Mouse (Mus musculus): ENCODE results near the gene Pole2. TPM values are rescaled to one million over a fixed set of nuclear protein-coding genes. Genes with fewer than 3 reads are reported as not detected.
A peak's percentile ranks its signal among the peaks of the same experiment; 100 is the strongest.
"Not testable (repeated sequence)": the region's sequence is repeated elsewhere in the genome, so short reads cannot be mapped to it uniquely, and the experiment has no call there.

The Pole2 gene
- polyA plus RNA-seq, 1 experiment from 2014 or later: 15.3 TPM

- ATAC-seq (ENCODE audit: low read depth): peak; percentile 95
- H3K27ac ChIP-seq (ENCODE audit: low read length): peak within 1 kb of the TSS; percentile 97
- peaks cover 19% of the 10 kb centered on the region for H3K4me1 ChIP-seq (ENCODE audit: control insufficient read depth, low read depth, low read length)
- H3K27me3 ChIP-seq (ENCODE audit: control insufficient read depth, insufficient read depth, low read depth, low read length); H3K9me3 ChIP-seq (replicated peaks; ENCODE audit: control insufficient read depth, low read length): not testable (repeated sequence)
- peak within 1 kb of the TSS; percentile 84 for H3K4me2 ChIP-seq (ENCODE audit: low read depth, low read length)
- peak within 1 kb of the TSS; percentile 88 for H3K9ac ChIP-seq (ENCODE audit: low read depth, low read length)
- under 1% methylated on average over 56 of the region's 68 CpGs for whole genome bisulfite sequencing (ENCODE audit: insufficient replicate concordance)
- peaks cover 12% of the 10 kb centered on the region for H3K36me3 ChIP-seq (ENCODE audit: control insufficient read depth, insufficient read depth)
- H3K4me3 ChIP-seq (ENCODE audit: low read depth, low read length): peak within 1 kb of the TSS; percentile 81
These were observed 69.0 kb downstream of the Pole2 start, which contains the start of gene Rps29 for GRCm38 (mm10) chr12:69158765-69159577. Gene Rps29, minus strand, starts transcription at chr12:69159186.

GRCm38 (mm10) chr12:69158366-69158764, 69.6 kb downstream of the Pole2 start:
- no peak for ATAC-seq (ENCODE audit: low read depth)
- under 1% methylated on average over 19 of the region's 19 CpGs for WGBS (ENCODE audit: insufficient replicate concordance)
- H3K9ac ChIP-seq (ENCODE audit: low read depth, low read length): peak overlapping the region; percentile 88
- H3K4me2 ChIP-seq (ENCODE audit: low read depth, low read length): peak overlapping the region; percentile 84
- H3K27me3 ChIP-seq (ENCODE audit: control insufficient read depth, insufficient read depth, low read depth, low read length): no peaks in the 10 kb centered on the region
- peak overlapping the region; percentile 97 for H3K27ac ChIP-seq (ENCODE audit: low read length)
- peaks cover 12% of the 10 kb centered on the region for H3K36me3 ChIP-seq (ENCODE audit: control insufficient read depth, insufficient read depth)
- peak overlapping the region; percentile 81 for H3K4me3 ChIP-seq (ENCODE audit: low read depth, low read length)
- H3K9me3 ChIP-seq (replicated peaks; ENCODE audit: control insufficient read depth, low read length): no peaks in the 10 kb centered on the region
- peaks cover 19% of the 10 kb centered on the region for H3K4me1 ChIP-seq (ENCODE audit: control insufficient read depth, low read depth, low read length)

GRCm38 (mm10) chr12:69157107-69157506, 70.9 kb downstream of the Pole2 start:
- Histone ChIP-seq H3K9me3 (replicated peaks; ENCODE audit: control insufficient read depth, low read length) (no peaks in the 10 kb centered on the region), H3K4me2 (ENCODE audit: low read depth, low read length) (peak overlapping the region; percentile 84), H3K4me3 (ENCODE audit: low read depth, low read length) (peak overlapping the region; percentile 81), H3K4me1 (ENCODE audit: control insufficient read depth, low read depth, low read length) (peaks cover 19% of the 10 kb centered on the region), H3K27me3 (ENCODE audit: control insufficient read depth, insufficient read depth, low read depth, low read length) (no peaks in the 10 kb centered on the region), H3K36me3 (ENCODE audit: control insufficient read depth, insufficient read depth) (peaks cover 12% of the 10 kb centered on the region), H3K9ac (ENCODE audit: low read depth, low read length) (peak overlapping the region; percentile 88; the same call in 1 of the 2 replicates), H3K27ac (ENCODE audit: low read length) (peak overlapping the region; percentile 71)
- WGBS (ENCODE audit: insufficient replicate concordance): 57% methylated on average over 2 of the region's 2 CpGs
- no peak for ATAC-seq (ENCODE audit: low read depth)

DNA sequence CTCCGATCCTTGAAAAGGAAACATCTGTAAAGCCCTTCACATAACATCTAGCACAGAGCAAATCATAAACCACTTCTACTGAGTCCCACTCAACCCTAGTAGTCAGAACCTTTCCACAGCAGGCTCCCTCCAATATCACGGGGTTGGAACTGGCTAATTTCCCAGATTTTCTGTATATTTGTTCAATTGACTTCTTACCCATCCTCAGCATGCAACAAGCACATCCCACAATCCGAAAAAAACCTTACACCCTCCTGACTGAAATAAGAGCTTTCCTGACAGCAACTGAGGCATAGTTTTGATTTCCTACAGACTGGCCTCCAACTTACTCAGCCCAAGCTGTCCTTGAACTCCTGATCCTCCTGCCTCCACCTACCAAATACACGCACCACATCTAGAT, 71.6 kb downstream of the Pole2 start:
- H3K27me3 ChIP-seq (ENCODE audit: control insufficient read depth, insufficient read depth, low read depth, low read length): no peaks in the 10 kb centered on the region
- H3K4me1 ChIP-seq (ENCODE audit: control insufficient read depth, low read depth, low read length): peaks cover 19% of the 10 kb centered on the region
- peak overlapping the region; percentile 71 for H3K27ac ChIP-seq (ENCODE audit: low read length)
- H3K9ac ChIP-seq (ENCODE audit: low read depth, low read length): no peak overlapping the region
- no peaks in the 10 kb centered on the region for H3K9me3 ChIP-seq (replicated peaks; ENCODE audit: control insufficient read depth, low read length)
- no peak overlapping the region for H3K4me2 ChIP-seq (ENCODE audit: low read depth, low read length)
- WGBS (ENCODE audit: insufficient replicate concordance): 64% methylated on average over 4 of the region's 4 CpGs
- no peak for ATAC-seq (ENCODE audit: low read depth)
- no peak overlapping the region for H3K4me3 ChIP-seq (ENCODE audit: low read depth, low read length)
- H3K36me3 ChIP-seq (ENCODE audit: control insufficient read depth, insufficient read depth): peaks cover 12% of the 10 kb centered on the region

DNA sequence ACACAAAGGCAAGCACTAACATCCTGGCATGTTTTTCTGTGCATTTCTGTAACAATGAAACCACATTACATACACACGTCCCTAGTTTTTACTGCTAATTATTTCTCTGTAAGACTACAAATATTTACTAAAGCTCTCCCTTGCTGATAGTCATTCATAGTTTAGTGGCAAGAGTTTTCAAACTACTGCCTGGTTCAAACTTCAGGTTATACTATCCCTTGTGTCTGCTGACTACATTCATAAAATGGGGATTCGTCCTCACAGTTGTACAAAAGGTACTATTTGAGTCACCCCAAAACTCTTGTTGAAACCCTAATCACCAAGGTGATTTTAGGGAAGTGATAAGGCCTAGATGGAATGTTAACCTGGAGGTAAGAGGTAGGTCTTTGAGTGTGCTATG, 72.1 kb downstream of the Pole2 start:
- WGBS (ENCODE audit: insufficient replicate concordance): 55% methylated on average over 2 of the region's 2 CpGs
- Histone ChIP-seq H3K36me3 (ENCODE audit: control insufficient read depth, insufficient read depth) (peaks cover 12% of the 10 kb centered on the region), H3K27ac (ENCODE audit: low read length) (no peak overlapping the region), H3K27me3 (ENCODE audit: control insufficient read depth, insufficient read depth, low read depth, low read length) (no peaks in the 10 kb centered on the region), H3K9me3 (replicated peaks; ENCODE audit: control insufficient read depth, low read length) (no peaks in the 10 kb centered on the region), H3K4me3 (ENCODE audit: low read depth, low read length) (no peak overlapping the region), H3K4me1 (ENCODE audit: control insufficient read depth, low read depth, low read length) (peaks cover 19% of the 10 kb centered on the region), H3K9ac (ENCODE audit: low read depth, low read length) (no peak overlapping the region), H3K4me2 (ENCODE audit: low read depth, low read length) (no peak overlapping the region)
- no peak for ATAC-seq (ENCODE audit: low read depth)

Small RNA genes within 50 kb of the gene (microRNA-seq; reads per million reads assigned to microRNA genes)
- not detected for gene Gm47287
- gene Gm47295: not detected

Other genes starting within 250 kb of the Pole2 start
- gene Rps29, start 69.0 kb downstream of the Pole2 start, polyA plus RNA-seq (2015; fragmentation: Nextera tagmentation; extraction: Ambion mirVana): 948 and 1,117 TPM in 2 replicates
- gene Lrr1, start 59.4 kb downstream of the Pole2 start, polyA plus RNA-seq (2015; fragmentation: Nextera tagmentation; extraction: Ambion mirVana): 14.1 and 18.5 TPM in 2 replicates
- 402 and 452 TPM in 2 replicates for gene Rpl36al, start 44.1 kb downstream of the Pole2 start, polyA plus RNA-seq (2015; fragmentation: Nextera tagmentation; extraction: Ambion mirVana)
- 18.0 TPM in 2 replicates for gene Mgat2, start 44.0 kb downstream of the Pole2 start, polyA plus RNA-seq (2015; fragmentation: Nextera tagmentation; extraction: Ambion mirVana)
- gene Gm49383, start 31.1 kb downstream of the Pole2 start, polyA plus RNA-seq (2015; fragmentation: Nextera tagmentation; extraction: Ambion mirVana): 13.8 and 15.6 TPM in 2 replicates
- gene Dnaaf2, start 29.8 kb downstream of the Pole2 start, polyA plus RNA-seq (2015; fragmentation: Nextera tagmentation; extraction: Ambion mirVana): 4.2 and 4.5 TPM in 2 replicates
- gene Gm49384, start 23.9 kb downstream of the Pole2 start, polyA plus RNA-seq (2015; fragmentation: Nextera tagmentation; extraction: Ambion mirVana): 15.3 and 17.0 TPM in 2 replicates
- gene Klhdc1, start 13.0 kb upstream of the Pole2 start, polyA plus RNA-seq (2015; fragmentation: Nextera tagmentation; extraction: Ambion mirVana): 2.5 TPM in 2 replicates
- 68.6 and 76.9 TPM in 2 replicates for gene Klhdc2, start 68.5 kb upstream of the Pole2 start, polyA plus RNA-seq (2015; fragmentation: Nextera tagmentation; extraction: Ambion mirVana)
- gene Nemf, start 129.0 kb upstream of the Pole2 start, polyA plus RNA-seq (2015; fragmentation: Nextera tagmentation; extraction: Ambion mirVana): 33.7 and 34.2 TPM in 2 replicates
- 21.8 TPM in 2 replicates for gene Arf6, start 144.0 kb upstream of the Pole2 start, polyA plus RNA-seq (2015; fragmentation: Nextera tagmentation; extraction: Ambion mirVana)
- 0.32 and 1.1 TPM in 2 replicates for gene Gm9887, start 144.3 kb upstream of the Pole2 start, polyA plus RNA-seq (2015; fragmentation: Nextera tagmentation; extraction: Ambion mirVana)

Measured in liver, embryonic 16.5 days (tissue).